Mouse (Mus musculus): Measurements from ENCODE around the gene Mea1.

The Mea1 gene

DNA sequence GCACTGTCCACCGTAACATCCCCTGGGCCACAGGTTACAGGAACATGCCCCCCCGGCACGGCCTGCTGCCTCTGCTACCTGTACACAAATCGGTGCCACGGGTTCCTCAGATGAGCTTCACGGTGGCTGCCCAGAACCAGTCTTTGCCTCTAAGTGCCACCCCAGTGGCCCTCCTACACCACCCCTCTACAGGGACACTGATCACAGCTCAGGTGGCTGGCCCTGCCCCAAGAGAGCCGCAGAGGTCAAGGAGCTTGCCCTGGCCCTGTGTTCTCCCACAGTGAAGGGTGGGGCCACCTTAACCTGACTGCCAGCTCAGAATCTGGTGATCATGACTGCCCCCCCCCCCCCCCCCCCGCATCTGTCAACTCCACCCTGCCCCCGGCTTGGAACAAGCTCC is at the start of gene Mea1:
Gene Mea1, plus strand, starts transcription at position 378 of the 400 bp plus-strand sequence.
- no peak for DNase-seq (ENCODE audit: low read depth in 2 of 2, low spot score in 2 of 2)

DNA sequence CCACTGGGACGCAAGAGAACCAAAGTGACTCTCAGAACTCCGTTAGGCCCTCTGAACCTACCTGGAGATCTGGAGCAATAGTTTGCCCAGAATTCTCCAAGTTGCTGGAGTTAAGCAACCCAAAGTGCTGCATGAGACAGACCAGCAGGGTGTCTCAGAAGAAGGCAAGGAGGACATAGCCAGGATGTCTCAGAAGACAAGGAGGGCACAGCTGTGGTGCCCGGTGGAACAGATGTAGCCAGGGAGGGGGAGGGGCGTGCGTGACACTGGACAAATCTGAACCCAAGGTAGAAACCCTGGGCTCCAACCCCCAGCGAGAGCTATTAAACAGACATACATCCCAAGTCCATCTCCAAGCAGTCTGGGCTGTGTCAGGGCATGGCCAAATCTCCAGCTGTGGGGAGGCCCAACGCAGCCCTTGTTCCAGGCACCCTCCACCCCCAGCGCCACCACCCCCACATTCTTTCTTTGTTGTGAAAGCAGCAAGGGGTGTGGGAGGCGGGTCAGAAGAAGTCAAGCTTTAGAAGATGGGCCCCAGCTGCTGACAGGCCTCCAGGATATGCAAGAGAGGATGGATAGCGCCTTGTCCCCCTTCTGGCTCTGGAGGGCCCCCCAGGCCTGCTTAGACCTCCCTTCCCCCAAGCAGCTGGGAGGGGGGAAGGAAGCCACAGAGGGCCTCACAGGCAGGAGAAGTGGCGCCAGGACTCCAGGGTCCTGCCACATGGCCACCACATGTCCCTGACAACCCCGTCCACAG is 48.7 kb upstream of the Mea1 start:
- DNase-seq (ENCODE audit: low read depth in 2 of 2, low spot score in 2 of 2) = no peak

DNA sequence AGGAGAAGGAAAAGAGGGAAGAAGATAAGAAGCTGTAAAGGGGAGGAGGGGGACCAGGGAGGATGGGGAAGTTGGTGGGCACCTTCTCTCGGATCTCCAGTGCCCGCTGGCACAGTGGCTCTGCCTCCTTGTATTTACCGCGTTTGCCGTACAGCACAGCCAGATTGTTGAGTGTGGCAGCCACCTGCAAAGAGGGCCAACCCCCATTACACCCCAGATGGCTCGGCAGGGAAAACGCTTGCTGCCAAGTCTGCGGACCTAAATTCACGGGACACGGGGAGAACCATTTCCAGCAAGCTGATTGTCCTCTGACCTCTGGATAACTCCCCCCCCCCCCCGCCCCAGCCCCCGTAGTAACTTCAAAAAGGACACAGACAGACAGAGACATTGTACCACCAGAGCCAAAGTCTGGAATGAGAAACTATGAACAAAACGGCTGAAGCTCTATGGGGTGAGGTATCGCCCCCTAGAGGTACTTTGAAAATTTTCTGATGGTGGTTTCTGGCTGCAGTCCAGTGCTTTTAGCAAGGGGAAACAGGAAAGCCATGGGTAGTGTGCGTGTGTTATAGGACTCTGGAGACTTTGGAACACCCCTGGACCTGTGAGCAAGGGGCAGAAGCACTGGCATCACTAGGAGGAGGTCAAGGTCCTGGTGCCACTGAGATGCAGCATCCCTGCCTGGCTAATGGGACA is 41.6 kb upstream of the Mea1 start:
- peak; percentile 37 to 45 for DNase-seq (ENCODE audit: low read depth in 2 of 2, low spot score in 2 of 2)

DNA sequence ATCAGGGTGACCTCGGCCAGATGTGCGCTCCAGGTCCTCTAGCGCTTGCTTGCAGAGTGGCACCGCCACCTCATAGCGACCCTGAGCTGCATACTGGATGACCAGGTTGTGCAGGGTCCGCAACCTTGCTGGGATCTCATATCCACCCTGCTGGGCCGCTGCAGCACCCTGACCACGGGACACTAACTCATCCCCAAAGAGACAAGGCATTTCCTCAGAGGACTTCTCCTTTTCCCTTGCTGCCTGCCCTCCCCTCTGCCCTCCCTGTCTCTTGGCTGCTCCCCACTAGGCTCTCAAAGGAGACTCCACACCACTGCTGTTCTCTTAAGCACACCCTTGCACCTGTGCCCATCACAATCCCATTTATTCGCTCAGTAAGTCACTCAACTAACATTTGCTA is 38.7 kb upstream of the Mea1 start:
- DNase-seq (ENCODE audit: low read depth in 2 of 2, low spot score in 2 of 2) = no peak

DNA sequence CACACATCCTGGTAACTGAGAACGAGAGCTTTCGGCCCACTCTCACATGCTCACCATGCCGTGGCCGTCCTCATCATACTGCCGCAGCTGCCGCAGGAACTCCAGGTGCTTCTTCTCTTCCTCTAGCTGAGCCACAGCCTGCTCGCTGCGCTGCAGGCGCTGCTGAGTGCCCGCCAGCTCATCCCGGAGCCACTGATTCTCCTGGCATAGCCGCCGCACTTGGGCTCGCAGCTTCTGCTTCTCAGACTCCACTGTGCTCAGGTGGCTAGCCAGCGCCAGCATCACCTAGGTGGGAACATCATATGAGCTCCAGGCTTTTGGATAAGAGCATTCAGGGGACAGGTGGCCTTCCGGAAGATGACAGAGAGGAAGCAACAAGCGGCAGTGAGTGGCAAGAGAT is 36.5 kb upstream of the Mea1 start:
- DNase-seq (ENCODE audit: low read depth in 2 of 2, low spot score in 2 of 2) = no peak

- DNase-seq (ENCODE audit: low read depth in 2 of 2, low spot score in 2 of 2) = no peak
Observed at GRCm38 (mm10) chr17:46644152-46644805, 34.3 kb upstream of the Mea1 start.

DNA sequence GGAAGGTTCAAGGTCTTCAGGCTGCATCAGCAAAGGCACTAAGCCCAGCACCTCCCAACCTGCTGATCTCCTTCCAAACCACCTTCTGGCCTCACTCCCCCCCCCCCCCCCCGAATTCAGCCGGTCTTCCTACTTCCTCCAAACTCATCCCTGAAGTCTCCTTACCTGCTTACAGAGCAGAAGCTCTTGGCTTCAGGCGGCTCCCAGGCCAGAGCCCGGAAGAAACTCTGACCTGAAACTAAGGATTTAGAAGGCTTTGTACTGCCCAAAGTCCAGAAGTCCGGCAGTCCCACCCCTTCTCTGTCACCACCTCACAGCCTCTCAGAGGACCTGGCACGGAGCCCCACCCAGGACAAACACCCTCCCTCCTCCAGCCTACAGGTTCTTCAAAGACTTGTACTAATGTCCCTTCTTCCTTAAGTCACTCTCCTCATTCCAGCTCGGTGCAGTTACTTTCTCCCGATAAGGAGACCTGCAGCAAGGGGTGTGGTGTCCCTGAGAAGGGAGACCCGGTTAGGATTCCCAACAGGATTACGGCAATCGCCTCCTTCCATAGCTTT is 33.6 kb upstream of the Mea1 start:
- DNase-seq (ENCODE audit: low read depth in 2 of 2, low spot score in 2 of 2) = no peak

GRCm38 (mm10) chr17:46645561-46646321 is 32.9 kb upstream of the Mea1 start, which contains the start of the genes Klc4 and Mrpl2:
Klc4 (minus strand) TSS chr17:46646022.
Mrpl2 (plus strand) TSS chr17:46646229.
- peak; percentile 97 to 99 for DNase-seq (ENCODE audit: low read depth in 2 of 2, low spot score in 2 of 2)

DNA sequence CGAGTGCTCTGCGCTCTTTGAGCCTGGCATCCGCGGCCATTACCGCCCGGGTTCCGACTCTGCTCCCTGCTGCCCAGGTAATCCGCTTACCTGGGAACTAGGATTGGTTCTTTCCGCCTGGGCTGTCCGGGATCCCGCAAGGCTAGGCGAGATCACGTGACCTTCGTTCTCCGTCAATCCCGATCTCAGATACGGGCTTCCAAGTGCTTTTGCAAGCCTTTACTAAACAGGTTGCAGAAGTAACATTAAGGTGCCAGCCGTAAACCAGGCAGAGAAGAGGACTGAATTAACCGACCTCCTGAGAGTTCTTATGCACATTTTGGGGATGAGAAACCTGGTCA is 32.3 kb upstream of the Mea1 start:
- DNase-seq (ENCODE audit: low read depth in 2 of 2, low spot score in 2 of 2) = no peak

GRCm38 (mm10) chr17:46647279-46647678 is 31.3 kb upstream of the Mea1 start:
- DNase-seq (ENCODE audit: low read depth in 2 of 2, low spot score in 2 of 2) = no peak

DNA sequence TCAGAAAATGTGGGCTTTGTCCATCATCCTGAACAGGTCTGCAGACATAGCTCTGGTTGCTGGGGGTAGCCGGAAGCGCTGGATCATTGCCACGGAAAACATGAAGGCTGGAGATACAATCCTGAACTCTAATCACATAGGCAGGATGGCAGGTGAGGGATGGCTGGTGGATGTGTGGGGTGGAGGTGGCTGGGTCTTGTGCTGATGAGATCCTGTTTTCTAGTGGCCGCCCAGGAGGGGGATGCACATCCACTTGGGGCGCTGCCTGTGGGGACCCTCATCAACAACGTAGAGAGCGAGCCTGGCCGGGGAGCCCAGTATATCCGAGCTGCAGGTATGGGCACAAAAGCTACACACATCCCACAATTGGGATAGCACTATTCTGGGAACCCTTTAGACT is 30.2 kb upstream of the Mea1 start:
- no peak for DNase-seq (ENCODE audit: low read depth in 2 of 2, low spot score in 2 of 2)

DNA sequence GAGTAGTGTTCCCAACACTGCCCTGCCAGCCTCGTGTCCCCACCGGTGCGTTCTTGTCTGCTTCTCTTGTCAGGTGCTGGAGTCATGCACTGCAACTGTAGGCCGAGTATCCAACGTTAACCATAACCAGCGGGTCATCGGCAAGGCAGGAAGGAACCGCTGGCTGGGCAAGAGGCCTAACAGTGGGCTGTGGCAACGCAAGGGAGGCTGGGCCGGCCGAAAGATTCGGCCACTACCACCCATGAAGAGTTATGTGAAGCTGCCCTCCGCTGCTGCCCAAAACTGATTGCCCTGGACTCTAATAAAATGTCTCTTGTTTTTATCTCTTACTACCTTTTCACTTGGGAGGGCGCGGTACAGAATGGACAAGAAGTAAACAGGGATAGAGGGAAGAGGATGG is 28.8 kb upstream of the Mea1 start:
- no peak for DNase-seq (ENCODE audit: low read depth in 2 of 2, low spot score in 2 of 2)

GRCm38 (mm10) chr17:46650232-46651031 is 28.2 kb upstream of the Mea1 start, which contains the start of gene Cul7:
Cul7 (plus strand) TSS chr17:46650337.
- peak; percentile 71 for DNase-seq (ENCODE audit: low read depth in 2 of 2, low spot score in 2 of 2)

DNA sequence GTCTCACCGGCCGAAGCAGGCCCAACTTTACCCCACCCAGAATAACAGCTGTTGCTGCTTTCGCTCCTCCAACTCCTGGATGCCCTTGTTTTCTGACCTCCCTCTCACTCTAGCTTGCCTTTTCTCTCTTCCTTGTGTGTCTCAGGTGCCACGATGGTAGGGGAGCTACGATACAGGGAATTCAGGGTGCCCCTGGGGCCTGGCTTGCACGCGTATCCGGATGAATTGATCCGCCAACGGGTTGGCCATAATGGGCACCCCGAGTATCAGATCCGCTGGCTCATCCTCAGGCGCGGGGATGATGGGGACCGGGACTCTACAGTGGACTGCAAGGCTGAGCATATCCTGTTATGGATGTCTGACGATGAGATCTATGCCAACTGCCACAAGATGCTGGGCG is 27.3 kb upstream of the Mea1 start:
- DNase-seq (ENCODE audit: low read depth in 2 of 2, low spot score in 2 of 2) = no peak

GRCm38 (mm10) chr17:46651755-46652547 is 26.6 kb upstream of the Mea1 start:
- DNase-seq (ENCODE audit: low read depth in 2 of 2, low spot score in 2 of 2) = no peak

- no peak for DNase-seq (ENCODE audit: low read depth in 2 of 2, low spot score in 2 of 2)
Observed at GRCm38 (mm10) chr17:46656054-46656453, 22.5 kb upstream of the Mea1 start.

- no peak for DNase-seq (ENCODE audit: low read depth in 2 of 2, low spot score in 2 of 2)
Observed at GRCm38 (mm10) chr17:46661351-46661750, 17.2 kb upstream of the Mea1 start.

GRCm38 (mm10) chr17:46661981-46662380 is 16.6 kb upstream of the Mea1 start:
- no peak for DNase-seq (ENCODE audit: low read depth in 2 of 2, low spot score in 2 of 2)

DNA sequence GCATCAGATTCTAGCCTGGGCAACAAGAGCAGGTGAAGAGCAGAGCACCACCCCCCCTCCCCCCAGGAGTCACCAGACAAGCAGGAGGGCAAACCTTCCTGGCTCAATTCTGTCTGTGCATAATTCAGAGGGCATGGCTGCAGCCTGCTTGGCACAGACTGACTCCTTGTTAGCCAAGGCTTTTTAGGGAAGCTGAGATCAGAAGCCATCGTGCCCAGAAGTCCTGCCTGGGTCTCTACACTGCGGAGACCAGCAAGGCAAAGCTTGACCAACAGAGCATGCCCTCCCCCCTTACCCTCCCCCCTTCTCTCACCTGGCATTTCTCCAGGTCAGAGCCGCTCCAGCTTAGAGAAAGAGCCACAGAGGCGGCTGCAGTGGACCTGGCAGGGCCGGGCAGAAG is 15.9 kb upstream of the Mea1 start:
- no peak for DNase-seq (ENCODE audit: low read depth in 2 of 2, low spot score in 2 of 2)

Measured in CD8-positive naive resting alpha-beta T cell, adult 2 months (primary cell).